ENCODE assay signal across 14 mouse cellular contexts in the genomic region with DNA sequence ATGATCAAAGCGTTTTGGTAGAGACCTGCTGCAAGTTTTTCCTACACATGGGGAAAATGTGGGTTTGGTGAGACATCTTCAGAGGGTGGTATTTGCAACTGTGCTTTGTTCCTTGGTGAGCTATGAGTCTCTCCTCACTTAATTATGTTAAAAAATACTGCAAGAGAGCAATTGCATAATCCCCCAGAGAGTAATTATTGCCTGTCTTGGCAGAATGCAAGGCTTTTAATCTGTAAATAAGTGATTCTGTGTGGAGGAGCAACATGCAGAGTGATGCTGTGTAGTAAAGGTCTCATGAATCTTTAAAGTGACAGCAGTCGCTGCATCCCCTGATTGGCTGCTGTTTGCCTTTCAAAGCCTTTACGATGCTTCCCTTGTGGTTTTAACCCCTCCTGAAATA.
A peak's percentile ranks its signal among the peaks of the same experiment; 100 is the strongest.
DNase-seq lines count a peak whose midpoint lies in the region; ATAC-seq and TF ChIP-seq lines count a peak whose summit lies in the region.
"Had no signal": no experiment of that assay in that cellular context is flagged by ENCODE, and none has a peak within 500 bp of the region (broad histone marks: within the 10 kb centered on the region; RNA-seq: fewer than 3 reads in every experiment).

No protein-coding gene starts in this region.

- H3K4me2 ChIP-seq in lung, embryonic 14.5 days, result no peak overlapping the region
- H3K4me2 ChIP-seq in hindbrain, embryonic 16.5 days (ENCODE audit: low read length), result no peak overlapping the region
- H3K4me2 ChIP-seq in liver, embryonic 11.5 days, result no peak overlapping the region
- H3K4me2 ChIP-seq: heart, embryonic 12.5 days had no signal

- 36% methylated on average over 3 of the region's 3 CpGs for WGBS in lung, embryonic 14.5 days
- 36% methylated on average over 3 of the region's 3 CpGs for WGBS in hindbrain, embryonic 16.5 days
- WGBS in liver, embryonic 11.5 days, result 53% methylated on average over 3 of the region's 3 CpGs

- no peak for TF ChIP-seq CTCF in lung, embryonic 14.5 days (IDR thresholded peaks at IDR 0.05; ENCODE audit: low read depth)

- DNase-seq in gastrocnemius, adult 18-20 months (ENCODE audit: low spot score), result peak; percentile 32
- DNase-seq in gastrocnemius, postnatal 4 days (ENCODE audit: low spot score in 2 of 2), result no peak
- peak; percentile 47 for DNase-seq in lung, embryonic 14.5 days
- DNase-seq in lung, adult 18-20 months, result no peak
- peak; percentile 47 for DNase-seq in retina, embryonic 14.5 days (ENCODE audit: low spot score)
- no peak for DNase-seq in liver, embryonic 11.5 days (ENCODE audit: low spot score)
- DNase-seq in left cerebral cortex, postnatal 10 days (ENCODE audit: extremely low spot score in 1 of 2, low spot score in 2 of 2), result no peak
- DNase-seq: cerebellum, adult 9-10 months; liver; right cerebral cortex, postnatal 25 days had no signal

- no peak overlapping the region for H3K9ac ChIP-seq in lung, embryonic 14.5 days
- H3K9ac ChIP-seq in hindbrain, embryonic 16.5 days (ENCODE audit: low read depth, low read length), result no peak overlapping the region
- H3K9ac ChIP-seq in liver, embryonic 11.5 days (ENCODE audit: low read depth, low read length), result no peak overlapping the region
- H3K9ac ChIP-seq: heart, embryonic 12.5 days had no signal

- no peaks in the 10 kb centered on the region for H3K27me3 ChIP-seq in lung, embryonic 14.5 days (ENCODE audit: insufficient read depth, low read length)
- H3K27me3 ChIP-seq in hindbrain, embryonic 16.5 days (replicated peaks; ENCODE audit: control insufficient read depth, insufficient read depth, low read length), result no peaks in the 10 kb centered on the region
- H3K27me3 ChIP-seq in liver, embryonic 11.5 days (replicated peaks; ENCODE audit: control insufficient read depth, insufficient read depth, low read length), result no peaks in the 10 kb centered on the region
- H3K27me3 ChIP-seq: CH12.LX; heart, embryonic 12.5 days; megakaryocyte, embryonic 14.5 days had no signal

- H3K4me3 ChIP-seq in lung, embryonic 14.5 days (ENCODE audit: low read depth, low read length), result no peak overlapping the region
- no peak overlapping the region for H3K4me3 ChIP-seq in hindbrain, embryonic 16.5 days (ENCODE audit: low read length)
- no peak overlapping the region for H3K4me3 ChIP-seq in liver, embryonic 11.5 days (ENCODE audit: low read depth, low read length)
- H3K4me3 ChIP-seq: heart, embryonic 12.5 days; megakaryocyte, embryonic 14.5 days had no signal

- intact Hi-C loops in left cerebral cortex, postnatal 10 days (cut with DNase I), result no loop called here

- no peaks in the 10 kb centered on the region for H3K9me3 ChIP-seq in lung, embryonic 14.5 days (ENCODE audit: low read depth, low read length)
- no peaks in the 10 kb centered on the region for H3K9me3 ChIP-seq in hindbrain, embryonic 16.5 days (ENCODE audit: control insufficient read depth, low read length)
- no peaks in the 10 kb centered on the region for H3K9me3 ChIP-seq in liver, embryonic 11.5 days (ENCODE audit: control insufficient read depth, low read length)
- H3K9me3 ChIP-seq: heart, embryonic 12.5 days; megakaryocyte, embryonic 14.5 days had no signal

- H3K27ac ChIP-seq in lung, embryonic 14.5 days (ENCODE audit: low read depth), result no peak overlapping the region
- H3K27ac ChIP-seq in hindbrain, embryonic 16.5 days (ENCODE audit: low read depth, low read length), result no peak overlapping the region
- no peak overlapping the region for H3K27ac ChIP-seq in liver, embryonic 11.5 days (ENCODE audit: low read depth, low read length)

- H3K4me1 ChIP-seq in lung, embryonic 14.5 days (ENCODE audit: insufficient read depth), result no peaks in the 10 kb centered on the region
- peaks cover 4% of the 10 kb centered on the region for H3K4me1 ChIP-seq in hindbrain, embryonic 16.5 days (ENCODE audit: control insufficient read depth, insufficient read depth, low read depth, low read length)
- no peaks in the 10 kb centered on the region for H3K4me1 ChIP-seq in liver, embryonic 11.5 days (replicated peaks; ENCODE audit: control insufficient read depth, insufficient read depth, low read length)
- H3K4me1 ChIP-seq: heart, embryonic 12.5 days had no signal

- ATAC-seq in lung, embryonic 14.5 days (ENCODE audit: insufficient read depth), result no peak; the same call in 1 of the 2 replicates
- 0 out of 2 replicates have a peak, but pooled peaks have one; percentile 58 for ATAC-seq in hindbrain, embryonic 16.5 days
- ATAC-seq in liver, embryonic 11.5 days (replicated peaks; ENCODE audit: low FRiP score), result no peak

- no peaks in the 10 kb centered on the region for H3K36me3 ChIP-seq in lung, embryonic 14.5 days (ENCODE audit: insufficient read depth)
- H3K36me3 ChIP-seq in hindbrain, embryonic 16.5 days (ENCODE audit: control insufficient read depth, insufficient read depth, low read length), result no peaks in the 10 kb centered on the region
- H3K36me3 ChIP-seq in liver, embryonic 11.5 days (ENCODE audit: control insufficient read depth, insufficient read depth, low read length), result no peaks in the 10 kb centered on the region
- H3K36me3 ChIP-seq: heart, embryonic 12.5 days had no signal

Comparison
In these comparisons a context has a peak if more than half of its experiments do, and no peak if none do; other contexts are left out.
1. DNase-seq: peak in gastrocnemius, adult 18-20 months (single experiment), lung, embryonic 14.5 days (single experiment) and retina, embryonic 14.5 days (single experiment); none in gastrocnemius, postnatal 4 days (0 of 2), lung, adult 18-20 months (0 of 2), liver, embryonic 11.5 days (single experiment) and left cerebral cortex, postnatal 10 days (0 of 2).